Mouse (Mus musculus) limb, embryonic 13.5 days (tissue): ENCODE results near the gene Mrpl53. TPM values are rescaled to one million over a fixed set of nuclear protein-coding genes. Genes with fewer than 3 reads are reported as not detected.
"Not testable (repeated sequence)": the region's sequence is repeated elsewhere in the genome, so short reads cannot be mapped to it uniquely, and the experiment has no call there.

Experiments used
- ATAC-seq: fragments of 200-750 bp; cut with Nextera tagmentation; 2 replicates; pipeline ENCODE4 v1.8.0; 2017; ENCODE audit warnings: low read depth, moderate number of reproducible peaks, moderate TSS enrichment; ENCODE audit not compliant: low FRiP score
- H3K27ac ChIP-seq: fragments of 300-500 bp; sonication (generic); 2 replicates; pipeline ENCODE4 v1.5.1; 2015; ENCODE audit warnings: inconsistent platforms, mild to moderate bottlenecking, moderate library complexity
- H3K27me3 ChIP-seq: fragments of 300-500 bp; sonication (generic); 2 replicates; pipeline ENCODE4 v1.6.1; 2015; ENCODE audit warnings: mild to moderate bottlenecking, inconsistent platforms
- H3K36me3 ChIP-seq: fragments of 300-500 bp; sonication (generic); 2 replicates; pipeline ENCODE4 v1.6.1; 2015; ENCODE audit warnings: inconsistent platforms, mild to moderate bottlenecking, moderate library complexity
- H3K4me1 ChIP-seq: fragments of 300-500 bp; sonication (generic); 2 replicates; pipeline ENCODE4 v1.6.1; 2015; ENCODE audit warnings: inconsistent platforms
- H3K4me2 ChIP-seq: fragments of 300-500 bp; sonication (generic); replicated peaks from 2 replicates; pipeline ENCODE4 v1.6.1; 2015; ENCODE audit warnings: inconsistent platforms, mild to moderate bottlenecking, moderate library complexity
- H3K4me3 ChIP-seq: fragments of 300-500 bp; sonication (generic); 2 replicates; pipeline ENCODE4 v1.5.1; 2015; ENCODE audit warnings: moderate library complexity, mild to moderate bottlenecking, inconsistent platforms
- H3K9ac ChIP-seq: fragments of 300-500 bp; sonication (generic); 2 replicates; pipeline ENCODE4 v1.6.1; 2015; ENCODE audit warnings: mild to moderate bottlenecking, inconsistent platforms
- H3K9me3 ChIP-seq: fragments of 300-500 bp; sonication (generic); 2 replicates; pipeline ENCODE4 v1.6.1; 2016; ENCODE audit warnings: inconsistent platforms
- WGBS: fragments of 180-500 bp; shearing (Covaris S2); methylation state at CpG from one replicate; pipeline ENCODE4 v1.1.7; 2015; 5-methylcytosine and 5-hydroxymethylcytosine counted together
- polyA plus RNA-seq: library from polyadenylated mRNA; unstranded; fragments of >200 nt; fragmentation: Nextera tagmentation; extraction: Ambion mirVana; gene quantifications from 2 replicates; pipeline ENCODE4 v1.2.1, GENCODE M21; 2015

Mrpl53 gene
- polyA plus RNA-seq, 1 experiment from 2014 or later = 138 TPM

- ATAC-seq = no peak
- Histone ChIP-seq H3K9ac (peak overlapping the region; percentile 69), H3K27ac (0 out of 2 replicates have a peak overlapping the region, but pooled peaks have one; percentile 15), H3K36me3 (peaks cover 36% of the 10 kb centered on the region), H3K4me1 (peaks cover 57% of the 10 kb centered on the region), H3K27me3 (no peaks in the 10 kb centered on the region), H3K9me3 (no peaks in the 10 kb centered on the region), H3K4me2 (peak overlapping the region; percentile 70), H3K4me3 (peak overlapping the region; percentile 37)
- 5% methylated on average over 41 of the region's 41 CpGs for WGBS
Measured at GRCm38 (mm10) chr6:83142211-83142731, 33.4 kb downstream of the Mrpl53 start.

- Histone ChIP-seq H3K4me1 (peaks cover 55% of the 10 kb centered on the region), H3K27me3 (no peaks in the 10 kb centered on the region), H3K36me3 (peaks cover 42% of the 10 kb centered on the region), H3K9ac (peak overlapping the region; percentile 69; the same call in 1 of the 2 replicates), H3K9me3 (no peaks in the 10 kb centered on the region), H3K4me3 (no peak overlapping the region), H3K27ac (no peak overlapping the region), H3K4me2 (peak overlapping the region; percentile 70)
- WGBS = 39% methylated on average over 11 of the region's 11 CpGs
- no peak for ATAC-seq
Measured at GRCm38 (mm10) chr6:83142886-83143285, 34.0 kb downstream of the Mrpl53 start.

GRCm38 (mm10) chr6:83145209-83145608, 36.4 kb downstream of the Mrpl53 start:
- H3K4me2 ChIP-seq = no peak overlapping the region
- no peak for ATAC-seq
- peaks cover 34% of the 10 kb centered on the region for H3K4me1 ChIP-seq
- H3K27ac ChIP-seq = peak overlapping the region; percentile 28; the same call in 1 of the 2 replicates
- WGBS = 73% methylated on average over 2 of the region's 2 CpGs
- peaks cover 56% of the 10 kb centered on the region for H3K36me3 ChIP-seq
- H3K4me3 ChIP-seq = no peak overlapping the region
- no peaks in the 10 kb centered on the region for H3K27me3 ChIP-seq
- H3K9me3 ChIP-seq = no peaks in the 10 kb centered on the region
- H3K9ac ChIP-seq = no peak overlapping the region

GRCm38 (mm10) chr6:83145805-83146204, 37.0 kb downstream of the Mrpl53 start:
- H3K9me3 ChIP-seq = no peaks in the 10 kb centered on the region
- H3K4me3 ChIP-seq = no peak overlapping the region
- WGBS = 48% methylated on average over 9 of the region's 9 CpGs
- no peaks in the 10 kb centered on the region for H3K27me3 ChIP-seq
- H3K27ac ChIP-seq = peak overlapping the region; percentile 58; the same call in 1 of the 2 replicates
- peaks cover 62% of the 10 kb centered on the region for H3K36me3 ChIP-seq
- no peak for ATAC-seq
- peaks cover 33% of the 10 kb centered on the region for H3K4me1 ChIP-seq
- no peak overlapping the region for H3K4me2 ChIP-seq
- H3K9ac ChIP-seq = peak overlapping the region; percentile 31; the same call in 1 of the 2 replicates

GRCm38 (mm10) chr6:83147280-83147679, 38.4 kb downstream of the Mrpl53 start:
- Histone ChIP-seq H3K9ac (no peak overlapping the region), H3K27me3 (no peaks in the 10 kb centered on the region), H3K4me1 (peaks cover 21% of the 10 kb centered on the region), H3K4me2 (no peak overlapping the region), H3K36me3 (peaks cover 77% of the 10 kb centered on the region), H3K9me3 (no peaks in the 10 kb centered on the region), H3K4me3 (no peak overlapping the region), H3K27ac (no peak overlapping the region)
- ATAC-seq = 0 out of 2 replicates have a peak, but pooled peaks have one; percentile 25
- WGBS = 67% methylated on average over 7 of the region's 7 CpGs

- H3K4me3 ChIP-seq = no peak overlapping the region
- 36% methylated on average over 8 of the region's 8 CpGs for WGBS
- H3K4me2 ChIP-seq = no peak overlapping the region
- peaks cover 11% of the 10 kb centered on the region for H3K4me1 ChIP-seq
- H3K27me3 ChIP-seq = no peaks in the 10 kb centered on the region
- H3K9me3 ChIP-seq = no peaks in the 10 kb centered on the region
- no peak overlapping the region for H3K27ac ChIP-seq
- 0 out of 2 replicates have a peak overlapping the region, but pooled peaks have one; percentile 13 for H3K9ac ChIP-seq
- ATAC-seq = no peak
- H3K36me3 ChIP-seq = peaks cover 68% of the 10 kb centered on the region
Measured at GRCm38 (mm10) chr6:83151721-83152120, 42.9 kb downstream of the Mrpl53 start.

GRCm38 (mm10) chr6:83153038-83153437, 44.2 kb downstream of the Mrpl53 start:
- Histone ChIP-seq H3K9me3 (no peaks in the 10 kb centered on the region), H3K4me2 (no peak overlapping the region), H3K27ac (no peak overlapping the region), H3K4me3 (no peak overlapping the region), H3K36me3 (peaks cover 55% of the 10 kb centered on the region), H3K27me3 (no peaks in the 10 kb centered on the region), H3K9ac (no peak overlapping the region), H3K4me1 (peaks cover 11% of the 10 kb centered on the region)
- ATAC-seq = no peak
- WGBS = 87% methylated on average over 12 of the region's 12 CpGs

GRCm38 (mm10) chr6:83153485-83153884, 44.6 kb downstream of the Mrpl53 start:
- Histone ChIP-seq H3K4me1 (peaks cover 11% of the 10 kb centered on the region), H3K9me3 (no peaks in the 10 kb centered on the region), H3K27ac (no peak overlapping the region), H3K9ac (no peak overlapping the region), H3K4me2 (no peak overlapping the region), H3K36me3 (peaks cover 51% of the 10 kb centered on the region), H3K27me3 (no peaks in the 10 kb centered on the region), H3K4me3 (no peak overlapping the region)
- ATAC-seq = no peak
- 65% methylated on average over 5 of the region's 5 CpGs for WGBS

GRCm38 (mm10) chr6:83155552-83156238, 46.9 kb downstream of the Mrpl53 start:
- Histone ChIP-seq H3K4me2 (peak overlapping the region; percentile 87), H3K9ac (peak overlapping the region; percentile 66), H3K36me3 (peaks cover 29% of the 10 kb centered on the region), H3K4me3 (peak overlapping the region; percentile 52), H3K4me1 (peaks cover 11% of the 10 kb centered on the region), H3K27ac (no peak overlapping the region), H3K9me3 (no peaks in the 10 kb centered on the region), H3K27me3 (peaks cover 10% of the 10 kb centered on the region)
- 7% methylated on average over 23 of the region's 23 CpGs for WGBS
- peak; percentile 18 for ATAC-seq

GRCm38 (mm10) chr6:83156259-83156684, 47.4 kb downstream of the Mrpl53 start, which contains the start of the genes Wdr54 and 1700003E16Rik:
TSS of gene Wdr54 (minus strand) at chr6:83156397.
TSS of gene 1700003E16Rik (plus strand) at chr6:83156404.
- Histone ChIP-seq H3K9me3 (no peaks in the 10 kb centered on the region), H3K9ac (peak within 1 kb of the TSS; percentile 66), H3K4me3 (peak within 1 kb of the TSS; percentile 52), H3K36me3 (peaks cover 23% of the 10 kb centered on the region), H3K27ac (no peak within 1 kb of the TSS), H3K4me1 (peaks cover 14% of the 10 kb centered on the region), H3K27me3 (peaks cover 16% of the 10 kb centered on the region), H3K4me2 (peak within 1 kb of the TSS; percentile 87)
- ATAC-seq = peak; percentile 89
- 2% methylated on average over 32 of the region's 32 CpGs for WGBS

- H3K4me3 ChIP-seq, H3K9me3 ChIP-seq, H3K27ac ChIP-seq, ATAC-seq, H3K36me3 ChIP-seq, H3K4me2 ChIP-seq, H3K9ac ChIP-seq: not testable (repeated sequence)
- peaks cover 33% of the 10 kb centered on the region for H3K27me3 ChIP-seq
- H3K4me1 ChIP-seq = peaks cover 29% of the 10 kb centered on the region
- 32% methylated on average over 3 of the region's 3 CpGs for WGBS
Measured at GRCm38 (mm10) chr6:83159456-83159855, 50.6 kb downstream of the Mrpl53 start.
